Mouse (Mus musculus) kidney, adult 2 months (tissue): ENCODE results near the gene Zswim4. TPM values are rescaled to one million over a fixed set of nuclear protein-coding genes. Genes with fewer than 3 reads are reported as not detected.

Source experiments
- DNase-seq: peaks from one replicate; pipeline ENCODE4 v3.0.0; 2021
- H3K27ac ChIP-seq: fragments of 200-500 bp; 2 replicates; pipeline ENCODE4 v1.5.1; 2012; ENCODE audit warnings: low read depth, low read length, control low read depth, inconsistent platforms; ENCODE audit not compliant: insufficient read depth
- H3K27me3 ChIP-seq: fragments of 200-500 bp; replicated peaks from 2 replicates; pipeline ENCODE4 v1.6.1; 2012; ENCODE audit warnings: mild to moderate bottlenecking, moderate library complexity, low read length, inconsistent platforms; ENCODE audit not compliant: control insufficient read depth, insufficient read depth
- H3K36me3 ChIP-seq: fragments of 200-500 bp; 2 replicates; pipeline ENCODE4 v1.6.1; 2012; ENCODE audit warnings: mild to moderate bottlenecking, moderate library complexity, low read length, inconsistent platforms; ENCODE audit not compliant: control insufficient read depth, insufficient read depth
- H3K4me1 ChIP-seq: fragments of 200-500 bp; 2 replicates; pipeline ENCODE4 v1.6.1; 2011; ENCODE audit warnings: low read length; ENCODE audit not compliant: control insufficient read depth, insufficient read depth
- H3K4me3 ChIP-seq: fragments of 200-500 bp; 2 replicates; pipeline ENCODE4 v1.5.1; 2011; ENCODE audit warnings: mild to moderate bottlenecking, low read depth, low read length, control low read depth; ENCODE audit not compliant: insufficient read depth
- CTCF ChIP-seq: fragments of 200-500 bp; conservative IDR thresholded peaks from 2 replicates; pipeline ENCODE4 v1.5.1; 2011; ENCODE audit warnings: low read depth, mild to moderate bottlenecking, control low read depth, low read length, moderate library complexity, mixed read lengths; ENCODE audit not compliant: insufficient read depth, insufficient read length
- POLR2A ChIP-seq: fragments of 200-500 bp; IDR thresholded peaks from one replicate; pipeline ENCODE4 v1.6.1; 2011; ENCODE audit warnings: low read depth, low read length, control low read depth
- WGBS: fragments of 180-500 bp; shearing (Covaris S2); methylation state at CpG from one replicate; pipeline ENCODE4 v1.1.7; 2018; 5-methylcytosine and 5-hydroxymethylcytosine counted together
- polyA plus RNA-seq: library from polyadenylated mRNA; depleted of rRNA; stranded (reverse); fragments of >200 nt; gene quantifications from 2 replicates; pipeline ENCODE4 v1.2.3, GENCODE M21; 2012

Gene Zswim4
- polyA plus RNA-seq, 1 experiment = 9.2 TPM

DNA sequence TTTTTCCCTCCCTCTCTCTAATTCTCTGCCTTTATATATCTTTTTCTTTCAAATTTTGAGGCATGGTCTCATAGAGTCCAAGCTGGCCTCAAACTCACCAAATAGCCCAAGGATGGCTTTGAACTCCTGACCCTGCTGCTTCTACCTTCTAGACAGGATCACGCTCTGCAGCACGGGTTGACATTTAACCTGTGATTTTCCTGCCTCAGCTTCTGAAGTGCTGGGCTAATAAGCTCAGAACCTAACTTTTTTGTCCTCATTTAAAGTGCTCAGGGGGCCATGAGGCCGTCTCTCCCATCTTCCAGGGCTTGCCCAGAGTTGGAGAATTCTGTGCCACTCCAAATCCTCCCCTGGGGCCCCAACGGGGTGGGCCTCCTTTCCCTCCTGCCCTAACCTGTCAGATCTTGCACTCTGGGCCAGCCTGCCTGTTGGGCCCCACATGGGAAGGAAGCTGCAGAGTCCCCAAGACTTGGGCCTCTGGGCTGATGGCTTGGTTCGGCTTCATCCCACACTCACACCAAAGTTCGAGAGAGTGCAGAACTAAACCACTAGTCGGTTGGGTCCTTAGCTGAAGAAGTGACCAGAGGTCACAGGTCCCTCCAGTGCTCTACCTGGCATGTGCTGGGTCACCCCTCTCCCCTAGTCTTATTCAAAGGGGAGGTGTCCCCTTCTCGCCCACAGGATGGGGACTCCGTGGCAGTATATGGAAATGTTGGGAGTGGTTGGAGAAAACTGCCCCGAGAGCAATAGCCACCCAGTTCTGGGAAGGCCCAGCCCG lies 37.3 kb downstream of the Zswim4 start:
- Histone ChIP-seq H3K27me3 (no peaks in the 10 kb centered on the region), H3K27ac (no peak overlapping the region), H3K4me3 (no peak overlapping the region), H3K4me1 (peaks cover 4% of the 10 kb centered on the region; the same call in 1 of the 2 replicates), H3K36me3 (no peaks in the 10 kb centered on the region)
- WGBS = 62% methylated on average over 11 of the region's 11 CpGs
- no peak for DNase-seq
- no peak for TF ChIP-seq CTCF

DNA sequence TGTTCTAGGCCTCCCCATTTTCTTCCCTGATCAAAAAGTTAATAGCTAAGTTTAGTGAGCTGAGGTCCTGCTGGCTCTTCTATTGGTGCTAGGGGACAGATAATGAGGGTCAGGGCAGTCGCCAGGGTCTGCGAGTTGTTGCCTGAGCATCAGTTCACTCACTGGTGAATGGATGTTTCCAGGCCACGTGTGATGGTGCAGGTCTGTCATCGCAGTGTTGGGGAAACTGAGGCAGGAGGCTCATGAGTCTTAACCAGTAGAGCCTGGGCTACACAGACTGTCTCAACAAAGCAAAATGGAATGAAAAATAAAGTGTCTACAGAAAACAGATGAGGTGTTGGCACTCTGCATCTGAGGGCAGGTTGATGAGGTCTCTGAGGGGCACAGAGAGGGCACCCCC lies 38.0 kb downstream of the Zswim4 start:
- 57% methylated on average over 4 of the region's 4 CpGs for WGBS
- no peaks in the 10 kb centered on the region for H3K27me3 ChIP-seq
- H3K27ac ChIP-seq = peak overlapping the region; percentile 75
- no peak overlapping the region for H3K4me3 ChIP-seq
- H3K36me3 ChIP-seq = no peaks in the 10 kb centered on the region
- no peak for DNase-seq
- H3K4me1 ChIP-seq = peaks cover 4% of the 10 kb centered on the region; the same call in 1 of the 2 replicates
- no peak for TF ChIP-seq POLR2A
- TF ChIP-seq CTCF = no peak

DNA sequence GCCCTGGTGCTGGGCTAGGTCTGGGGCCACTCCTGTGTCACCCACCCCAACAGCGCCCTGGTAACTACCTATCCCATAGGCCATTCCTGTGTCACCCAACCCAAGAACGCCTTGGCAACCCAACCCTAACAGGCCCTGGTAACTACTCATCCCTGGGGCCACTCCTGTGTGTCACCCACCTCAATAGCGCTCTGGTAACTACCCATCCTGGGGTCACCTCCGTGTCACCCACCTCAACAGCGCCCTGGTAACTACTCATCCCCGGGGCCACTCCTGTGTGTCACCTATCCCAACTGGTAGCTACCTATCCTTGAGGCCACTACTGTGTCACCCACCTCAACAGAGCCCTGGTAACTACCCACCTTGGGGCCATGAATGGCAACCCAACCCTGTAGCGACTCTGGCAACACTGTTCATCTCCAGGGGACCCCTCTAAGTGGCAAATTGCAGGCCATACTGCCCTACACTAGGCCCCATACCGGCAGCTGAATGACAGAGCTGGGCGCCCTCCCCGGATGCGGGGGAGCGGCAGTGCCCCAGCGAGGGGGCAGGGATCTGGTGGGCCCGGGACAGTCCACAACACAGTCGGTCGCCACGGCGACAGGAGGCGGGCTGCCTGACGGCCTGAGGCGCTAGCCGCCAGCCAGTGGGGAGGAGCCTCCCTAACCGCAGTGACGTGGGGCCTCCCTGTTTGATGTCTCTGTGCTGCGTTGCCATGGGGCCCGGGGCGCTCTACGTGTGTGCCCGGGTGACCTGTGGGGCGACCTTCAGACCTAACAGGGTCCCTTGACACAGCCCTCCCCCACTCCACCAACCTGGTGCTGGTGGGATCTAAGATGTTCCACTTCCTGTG lies 38.7 kb downstream of the Zswim4 start:
- Histone ChIP-seq H3K36me3 (no peaks in the 10 kb centered on the region), H3K4me1 (peaks cover 4% of the 10 kb centered on the region; the same call in 1 of the 2 replicates), H3K4me3 (peak overlapping the region; percentile 43), H3K27me3 (no peaks in the 10 kb centered on the region), H3K27ac (peak overlapping the region; percentile 90)
- 13% methylated on average over 30 of the region's 30 CpGs for WGBS
- TF ChIP-seq CTCF (no peak), POLR2A (no peak)
- DNase-seq = peak; percentile 90

DNA sequence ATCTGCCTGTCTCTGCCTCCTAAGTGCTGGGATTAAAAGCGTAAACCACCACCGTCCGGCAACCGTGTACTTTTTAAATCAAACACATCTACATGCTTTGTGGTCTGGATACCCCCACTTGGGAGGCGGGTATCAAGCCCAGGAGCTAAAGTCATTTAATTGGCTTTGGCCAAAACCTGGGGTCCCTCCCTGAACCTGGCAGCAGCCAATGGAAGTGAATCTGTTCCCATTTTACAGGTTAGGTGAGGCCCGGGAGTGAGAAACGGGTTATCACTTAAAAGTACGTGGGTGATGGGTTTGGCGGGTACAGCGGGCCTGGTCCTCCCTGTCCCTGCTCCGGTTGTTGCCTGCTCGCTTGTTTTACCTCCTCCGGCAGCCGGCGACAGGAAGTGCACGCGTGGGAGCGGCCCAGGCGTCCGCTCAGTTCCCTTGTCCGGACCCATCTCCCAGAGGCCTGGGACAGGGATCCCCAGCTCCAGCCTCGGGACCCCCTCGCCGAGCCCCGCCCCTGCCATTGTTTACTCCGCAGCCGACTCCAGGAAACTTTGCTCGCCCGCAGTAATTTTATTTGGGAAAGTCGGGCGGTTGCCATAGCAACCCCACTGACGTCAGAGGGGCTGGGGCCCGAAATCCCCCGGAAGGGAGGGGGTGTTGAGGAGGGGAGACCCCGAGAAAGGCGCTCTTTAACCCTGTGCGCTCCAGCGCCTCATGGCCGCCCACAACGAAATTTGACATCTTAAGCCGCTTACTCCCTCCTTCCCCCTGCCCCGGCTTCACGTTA lies 39.5 kb downstream of the Zswim4 start:
- TF ChIP-seq POLR2A (no peak), CTCF (no peak)
- Histone ChIP-seq H3K36me3 (no peaks in the 10 kb centered on the region), H3K4me1 (peaks cover 4% of the 10 kb centered on the region; the same call in 1 of the 2 replicates), H3K27me3 (no peaks in the 10 kb centered on the region), H3K27ac (peak overlapping the region; percentile 94), H3K4me3 (peak overlapping the region; percentile 43)
- DNase-seq = peak; percentile 93
- 11% methylated on average over 43 of the region's 43 CpGs for WGBS

DNA sequence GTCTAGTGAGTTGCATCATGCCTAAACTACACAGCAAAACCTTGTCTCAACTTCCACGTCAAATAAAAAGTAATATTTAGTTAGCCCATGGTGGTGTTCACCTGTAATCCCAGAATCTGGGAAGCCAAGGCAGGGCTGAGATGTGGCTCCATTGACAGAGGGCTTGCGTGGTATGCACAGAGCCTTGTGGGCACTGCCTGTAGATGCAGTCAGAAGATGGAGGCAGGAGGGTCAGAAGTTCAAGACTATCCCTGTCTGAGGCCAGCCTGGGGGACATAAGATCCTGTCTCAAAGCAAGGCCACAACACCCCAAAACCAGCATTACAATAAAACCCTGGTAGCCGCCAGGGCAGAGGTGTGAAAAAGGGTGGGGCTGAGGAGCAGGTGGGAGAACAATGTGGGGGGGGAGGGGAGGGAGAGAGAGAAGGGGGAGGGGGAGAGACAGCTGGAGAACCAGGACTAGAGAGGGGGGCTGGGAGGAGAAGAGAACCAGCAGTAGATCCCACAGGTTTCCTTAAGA lies 42.6 kb downstream of the Zswim4 start:
- H3K4me1 ChIP-seq = peaks cover 4% of the 10 kb centered on the region; the same call in 1 of the 2 replicates
- 91% methylated on average over 3 of the region's 3 CpGs for WGBS
- no peak overlapping the region for H3K27ac ChIP-seq
- no peak overlapping the region for H3K4me3 ChIP-seq
- DNase-seq = no peak
- TF ChIP-seq CTCF (no peak), POLR2A (no peak)
- no peaks in the 10 kb centered on the region for H3K36me3 ChIP-seq
- no peaks in the 10 kb centered on the region for H3K27me3 ChIP-seq

DNA sequence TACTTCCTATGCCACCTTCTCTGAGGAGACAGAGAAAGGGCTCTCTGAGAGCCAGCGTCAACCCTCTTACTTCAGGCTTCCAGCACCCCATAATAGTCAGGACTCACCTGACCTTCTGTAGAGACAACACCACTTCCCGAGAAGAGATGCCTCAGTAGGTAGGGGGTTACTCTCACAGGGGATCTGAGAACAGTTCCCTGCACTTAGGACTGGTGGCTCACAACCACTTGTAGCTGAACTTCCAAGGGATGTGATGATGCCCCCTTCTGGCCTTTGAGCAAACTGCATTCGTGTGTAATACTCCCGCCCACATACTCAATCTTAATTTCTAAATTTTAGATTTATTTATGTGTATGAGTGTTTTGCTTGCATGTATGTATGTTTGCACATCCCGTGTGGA lies 43.3 kb downstream of the Zswim4 start:
- Histone ChIP-seq H3K4me1 (peaks cover 1% of the 10 kb centered on the region; the same call in 1 of the 2 replicates), H3K27ac (no peak overlapping the region), H3K36me3 (no peaks in the 10 kb centered on the region), H3K4me3 (no peak overlapping the region), H3K27me3 (no peaks in the 10 kb centered on the region)
- TF ChIP-seq POLR2A (no peak), CTCF (peak; percentile 44)
- 96% methylated on average over 5 of the region's 5 CpGs for WGBS
- DNase-seq = no peak
